Mouse (Mus musculus) erythroblast, adult 5-6 weeks (primary cell): ENCODE measurements at regions not wholly inside any gene's neighbourhood (a gene's known extent, or its start where the extent isn't known, plus 50 kb on each side); places are given as distances from the start of the nearest gene placed in this dataset.

Experiments
- ATAC-seq: replicated peaks from 2 replicates; pipeline ENCODE4 v1.8.0; 2016; ENCODE audit warnings: moderate number of reproducible peaks, mild to moderate bottlenecking, moderate TSS enrichment, inconsistent platforms; ENCODE audit not compliant: poor library complexity, low FRiP score, severe bottlenecking

GRCm38 (mm10) chr7:58475139-58475538, 180.8 kb upstream of the Atp10a start:
- no peak for ATAC-seq

GRCm38 (mm10) chr7:58488250-58488649, 167.7 kb upstream of the Atp10a start:
- no peak for ATAC-seq
